Mouse (Mus musculus): ENCODE measurements around the gene Dohh. TPM values are rescaled to one million over a fixed set of nuclear protein-coding genes. Genes with fewer than 3 reads are reported as not detected.

Dohh gene
- polyA plus RNA-seq, 1 experiment from 2014 or later = 68.9 TPM

- DNase-seq (ENCODE audit: low spot score) = no peak
Measured at GRCm38 (mm10) chr10:81429092-81429491, 44.9 kb downstream of the Dohh start.

GRCm38 (mm10) chr10:81429605-81430061 is 45.4 kb downstream of the Dohh start:
- peak overlapping the region; percentile 87 for H3K9ac ChIP-seq
- peak overlapping the region; percentile 80 for H3K4me3 ChIP-seq (replicated peaks; ENCODE audit: low read length)
- peaks cover 36% of the 10 kb centered on the region for H3K27me3 ChIP-seq (ENCODE audit: control insufficient read depth, insufficient read depth, low read length)
- ATAC-seq (ENCODE audit: low FRiP score) (peak; percentile 1; the same call in 1 of the 2 replicates), DNase-seq (ENCODE audit: low spot score) (peak; percentile 49)
- peaks cover 41% of the 10 kb centered on the region for H3K4me1 ChIP-seq (replicated peaks; ENCODE audit: control insufficient read depth, insufficient read depth, low read length)
- peak overlapping the region; percentile 97 for H3K27ac ChIP-seq
- H3K4me2 ChIP-seq (replicated peaks) = peak overlapping the region; percentile 88
- H3K36me3 ChIP-seq (replicated peaks; ENCODE audit: control insufficient read depth, insufficient read depth) = no peaks in the 10 kb centered on the region
- H3K9me3 ChIP-seq (ENCODE audit: control insufficient read depth, low read length) = no peaks in the 10 kb centered on the region
- WGBS = 0% methylated on average over 19 of the region's 20 CpGs

More at GRCm38 (mm10) chr10:81429092-81429491, 44.9 kb downstream of the Dohh start:
- 16% methylated on average over 2 of the region's 2 CpGs for WGBS
- Histone ChIP-seq H3K27ac (no peak overlapping the region), H3K9ac (no peak overlapping the region), H3K36me3 (replicated peaks; ENCODE audit: control insufficient read depth, insufficient read depth) (no peaks in the 10 kb centered on the region), H3K27me3 (ENCODE audit: control insufficient read depth, insufficient read depth, low read length) (peaks cover 40% of the 10 kb centered on the region), H3K4me1 (replicated peaks; ENCODE audit: control insufficient read depth, insufficient read depth, low read length) (peaks cover 41% of the 10 kb centered on the region), H3K4me3 (replicated peaks; ENCODE audit: low read length) (peak overlapping the region; percentile 80), H3K4me2 (replicated peaks) (peak overlapping the region; percentile 88), H3K9me3 (ENCODE audit: control insufficient read depth, low read length) (no peaks in the 10 kb centered on the region)
- ATAC-seq (ENCODE audit: low FRiP score) = no peak

- Histone ChIP-seq H3K27me3 (ENCODE audit: control insufficient read depth, insufficient read depth, low read length) (peaks cover 32% of the 10 kb centered on the region), H3K4me1 (replicated peaks; ENCODE audit: control insufficient read depth, insufficient read depth, low read length) (peaks cover 41% of the 10 kb centered on the region), H3K4me3 (replicated peaks; ENCODE audit: low read length) (peak overlapping the region; percentile 80), H3K36me3 (replicated peaks; ENCODE audit: control insufficient read depth, insufficient read depth) (no peaks in the 10 kb centered on the region), H3K4me2 (replicated peaks) (peak overlapping the region; percentile 88), H3K27ac (peak overlapping the region; percentile 97), H3K9me3 (ENCODE audit: control insufficient read depth, low read length) (no peaks in the 10 kb centered on the region), H3K9ac (peak overlapping the region; percentile 87)
- peak; percentile 85 for DNase-seq (ENCODE audit: low spot score)
- WGBS = under 1% methylated on average over 33 of the region's 89 CpGs
- ATAC-seq (ENCODE audit: low FRiP score) = peak; percentile 13; the same call in 1 of the 2 replicates
Measured at GRCm38 (mm10) chr10:81430141-81430830, 46.1 kb downstream of the Dohh start.

GRCm38 (mm10) chr10:81430831-81431525 is 46.8 kb downstream of the Dohh start:
- 2% methylated on average over 53 of the region's 70 CpGs for WGBS
- Histone ChIP-seq H3K9ac (peak overlapping the region; percentile 87), H3K4me2 (replicated peaks) (peak overlapping the region; percentile 88), H3K27ac (peak overlapping the region; percentile 97), H3K36me3 (replicated peaks; ENCODE audit: control insufficient read depth, insufficient read depth) (no peaks in the 10 kb centered on the region), H3K27me3 (ENCODE audit: control insufficient read depth, insufficient read depth, low read length) (peaks cover 25% of the 10 kb centered on the region), H3K9me3 (ENCODE audit: control insufficient read depth, low read length) (no peaks in the 10 kb centered on the region), H3K4me3 (replicated peaks; ENCODE audit: low read length) (peak overlapping the region; percentile 80), H3K4me1 (replicated peaks; ENCODE audit: control insufficient read depth, insufficient read depth, low read length) (peaks cover 41% of the 10 kb centered on the region)
- ATAC-seq (ENCODE audit: low FRiP score) (peak; percentile 11; the same call in 1 of the 2 replicates), DNase-seq (ENCODE audit: low spot score) (peak; percentile 66)

- Histone ChIP-seq H3K27ac (peak overlapping the region; percentile 97; the same call in 1 of the 2 replicates), H3K4me3 (replicated peaks; ENCODE audit: low read length) (peak overlapping the region; percentile 80), H3K9ac (peak overlapping the region; percentile 87), H3K9me3 (ENCODE audit: control insufficient read depth, low read length) (no peaks in the 10 kb centered on the region), H3K4me2 (replicated peaks) (peak overlapping the region; percentile 88), H3K36me3 (replicated peaks; ENCODE audit: control insufficient read depth, insufficient read depth) (no peaks in the 10 kb centered on the region), H3K4me1 (replicated peaks; ENCODE audit: control insufficient read depth, insufficient read depth, low read length) (peaks cover 35% of the 10 kb centered on the region), H3K27me3 (ENCODE audit: control insufficient read depth, insufficient read depth, low read length) (peaks cover 23% of the 10 kb centered on the region)
- ATAC-seq (ENCODE audit: low FRiP score) (no peak), DNase-seq (ENCODE audit: low spot score) (peak; percentile 43)
- WGBS = 17% methylated on average over 15 of the region's 15 CpGs
Measured at GRCm38 (mm10) chr10:81431526-81432168, 47.4 kb downstream of the Dohh start.

GRCm38 (mm10) chr10:81432169-81432867 is 48.1 kb downstream of the Dohh start:
- peak overlapping the region; percentile 10 for H3K4me3 ChIP-seq (replicated peaks; ENCODE audit: low read length)
- no peak overlapping the region for H3K27ac ChIP-seq
- peaks cover 17% of the 10 kb centered on the region for H3K27me3 ChIP-seq (ENCODE audit: control insufficient read depth, insufficient read depth, low read length)
- no peaks in the 10 kb centered on the region for H3K36me3 ChIP-seq (replicated peaks; ENCODE audit: control insufficient read depth, insufficient read depth)
- peak overlapping the region; percentile 44 for H3K4me2 ChIP-seq (replicated peaks)
- ATAC-seq (ENCODE audit: low FRiP score) = no peak; the same call in 1 of the 2 replicates
- H3K9me3 ChIP-seq (ENCODE audit: control insufficient read depth, low read length) = no peaks in the 10 kb centered on the region
- H3K4me1 ChIP-seq (replicated peaks; ENCODE audit: control insufficient read depth, insufficient read depth, low read length) = peaks cover 28% of the 10 kb centered on the region
- DNase-seq (ENCODE audit: low spot score) = no peak
- no peak overlapping the region for H3K9ac ChIP-seq
- 62% methylated on average over 21 of the region's 21 CpGs for WGBS

- WGBS = 2% methylated on average over 17 of the region's 17 CpGs
- ATAC-seq (ENCODE audit: low FRiP score) = peak; percentile 89
- no peak overlapping the region for H3K27ac ChIP-seq
Measured at GRCm38 (mm10) chr10:81432868-81433262, 48.6 kb downstream of the Dohh start.

GRCm38 (mm10) chr10:81433541-81434289 is 49.5 kb downstream of the Dohh start:
- H3K36me3 ChIP-seq (replicated peaks; ENCODE audit: control insufficient read depth, insufficient read depth) = no peaks in the 10 kb centered on the region
- DNase-seq (ENCODE audit: low spot score) (no peak), ATAC-seq (ENCODE audit: low FRiP score) (no peak)
- H3K4me2 ChIP-seq (replicated peaks) = peak overlapping the region; percentile 44
- no peak overlapping the region for H3K27ac ChIP-seq
- no peak overlapping the region for H3K4me3 ChIP-seq (replicated peaks; ENCODE audit: low read length)
- 74% methylated on average over 26 of the region's 26 CpGs for WGBS
- H3K4me1 ChIP-seq (replicated peaks; ENCODE audit: control insufficient read depth, insufficient read depth, low read length) = peaks cover 27% of the 10 kb centered on the region
- H3K9ac ChIP-seq = no peak overlapping the region
- H3K9me3 ChIP-seq (ENCODE audit: control insufficient read depth, low read length) = no peaks in the 10 kb centered on the region
- H3K27me3 ChIP-seq (ENCODE audit: control insufficient read depth, insufficient read depth, low read length) = 0 out of 2 replicates have a peak, but pooled peaks cover 3% of the 10 kb centered on the region

More at GRCm38 (mm10) chr10:81432868-81433262, 48.6 kb downstream of the Dohh start:
- Histone ChIP-seq H3K9me3 (ENCODE audit: control insufficient read depth, low read length) (no peaks in the 10 kb centered on the region), H3K27me3 (ENCODE audit: control insufficient read depth, insufficient read depth, low read length) (peaks cover 11% of the 10 kb centered on the region), H3K9ac (no peak overlapping the region), H3K4me2 (replicated peaks) (peak overlapping the region; percentile 44), H3K4me3 (replicated peaks; ENCODE audit: low read length) (peak overlapping the region; percentile 15), H3K36me3 (replicated peaks; ENCODE audit: control insufficient read depth, insufficient read depth) (no peaks in the 10 kb centered on the region), H3K4me1 (replicated peaks; ENCODE audit: control insufficient read depth, insufficient read depth, low read length) (peaks cover 27% of the 10 kb centered on the region)
- DNase-seq (ENCODE audit: low spot score) = peak; percentile 95

Data from hindbrain, embryonic 14.5 days (tissue).